In the genomic region with DNA sequence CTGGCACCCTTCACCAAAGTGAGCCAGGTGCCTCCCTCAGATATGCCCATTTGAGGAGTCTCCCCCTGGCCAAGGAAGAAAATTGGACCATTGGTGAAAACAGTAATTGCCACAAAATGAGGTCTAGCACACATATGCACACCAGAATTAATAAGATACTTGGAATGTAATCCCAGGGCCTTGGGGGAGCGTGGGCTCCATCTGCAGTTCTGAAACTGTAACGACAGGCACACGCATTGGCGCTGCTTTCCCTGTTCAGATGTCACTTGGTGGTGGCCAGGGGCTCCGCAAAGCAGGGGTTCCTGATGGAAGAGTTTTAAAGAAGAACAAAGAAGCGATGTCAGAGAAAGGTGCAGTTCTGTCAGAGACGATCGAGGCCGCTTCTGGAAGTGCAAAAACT, we compare ENCODE assay signal across 9 mouse cellular contexts. TPM values are rescaled to one million over a fixed set of nuclear protein-coding genes. Genes with fewer than 3 reads are reported as not detected.
DNase-seq lines count a peak whose midpoint lies in the region; ATAC-seq and TF ChIP-seq lines count a peak whose summit lies in the region.
"Had no signal": no experiment of that assay in that cellular context is flagged by ENCODE, and none has a peak within 500 bp of the region (broad histone marks: within the 10 kb centered on the region; RNA-seq: fewer than 3 reads in every experiment).

No protein-coding gene starts in this region.

- 66% methylated on average over 9 of the region's 9 CpGs for WGBS in forebrain, postnatal 0 days
- WGBS in forebrain, embryonic 10.5 days, result 72% methylated on average over 9 of the region's 9 CpGs
- 67% methylated on average over 9 of the region's 9 CpGs for WGBS in midbrain, embryonic 14.5 days
- WGBS in midbrain, embryonic 10.5 days, result 69% methylated on average over 9 of the region's 9 CpGs
- WGBS in limb, embryonic 10.5 days, result 79% methylated on average over 9 of the region's 9 CpGs

- intact Hi-C loops in gastrocnemius, postnatal 36 days (cut with DNase I), result no loop called here

- no peak overlapping the region for H3K9ac ChIP-seq in forebrain, postnatal 0 days
- no peak overlapping the region for H3K9ac ChIP-seq in midbrain, embryonic 14.5 days (replicated peaks; ENCODE audit: low read length)
- H3K9ac ChIP-seq: heart, embryonic 15.5 days had no signal

- H3K4me3 ChIP-seq in forebrain, postnatal 0 days (ENCODE audit: low read depth, low read length), result no peak overlapping the region
- no peak overlapping the region for H3K4me3 ChIP-seq in forebrain, embryonic 10.5 days
- H3K4me3 ChIP-seq in midbrain, embryonic 14.5 days (replicated peaks; ENCODE audit: low read depth, low read length), result no peak overlapping the region
- H3K4me3 ChIP-seq in midbrain, embryonic 10.5 days, result no peak overlapping the region
- no peak overlapping the region for H3K4me3 ChIP-seq in limb, embryonic 10.5 days
- H3K4me3 ChIP-seq: heart, embryonic 15.5 days had no signal

- peak; percentile 69; the same call in 1 of the 2 replicates for ATAC-seq in forebrain, postnatal 0 days
- ATAC-seq in midbrain, embryonic 14.5 days (ENCODE audit: low FRiP score, low TSS enrichment), result no peak

- H3K4me2 ChIP-seq in forebrain, postnatal 0 days (ENCODE audit: low read depth), result no peak overlapping the region
- no peak overlapping the region for H3K4me2 ChIP-seq in midbrain, embryonic 14.5 days (ENCODE audit: low read length)
- H3K4me2 ChIP-seq: heart, embryonic 15.5 days had no signal

- H3K4me1 ChIP-seq in forebrain, postnatal 0 days (ENCODE audit: insufficient read depth), result no peaks in the 10 kb centered on the region
- no peaks in the 10 kb centered on the region for H3K4me1 ChIP-seq in forebrain, embryonic 10.5 days
- H3K4me1 ChIP-seq in midbrain, embryonic 14.5 days (ENCODE audit: control insufficient read depth, insufficient read depth, low read length), result no peaks in the 10 kb centered on the region
- H3K4me1 ChIP-seq in midbrain, embryonic 10.5 days, result no peaks in the 10 kb centered on the region
- no peaks in the 10 kb centered on the region for H3K4me1 ChIP-seq in limb, embryonic 10.5 days
- H3K4me1 ChIP-seq: heart, embryonic 15.5 days had no signal

- no peaks in the 10 kb centered on the region for H3K27me3 ChIP-seq in forebrain, postnatal 0 days (ENCODE audit: insufficient read depth, low read length)
- no peaks in the 10 kb centered on the region for H3K27me3 ChIP-seq in forebrain, embryonic 10.5 days (ENCODE audit: poor library complexity, severe bottlenecking)
- H3K27me3 ChIP-seq in midbrain, embryonic 14.5 days (ENCODE audit: control insufficient read depth, insufficient read depth, low read length), result no peaks in the 10 kb centered on the region
- no peaks in the 10 kb centered on the region for H3K27me3 ChIP-seq in midbrain, embryonic 10.5 days (ENCODE audit: low read depth, poor library complexity, severe bottlenecking)
- no peaks in the 10 kb centered on the region for H3K27me3 ChIP-seq in limb, embryonic 10.5 days (ENCODE audit: low read depth, poor library complexity, severe bottlenecking)
- H3K27me3 ChIP-seq: heart, embryonic 15.5 days had no signal

- H3K9me3 ChIP-seq in forebrain, postnatal 0 days (ENCODE audit: low read length), result no peaks in the 10 kb centered on the region
- no peaks in the 10 kb centered on the region for H3K9me3 ChIP-seq in forebrain, embryonic 10.5 days
- no peaks in the 10 kb centered on the region for H3K9me3 ChIP-seq in midbrain, embryonic 14.5 days (ENCODE audit: control insufficient read depth, low read length)
- H3K9me3 ChIP-seq in midbrain, embryonic 10.5 days (replicated peaks), result no peaks in the 10 kb centered on the region
- H3K9me3 ChIP-seq in limb, embryonic 10.5 days (replicated peaks), result no peaks in the 10 kb centered on the region
- H3K9me3 ChIP-seq: heart, embryonic 15.5 days had no signal

- TF ChIP-seq CTCF in forebrain, postnatal 0 days (IDR thresholded peaks at IDR 0.05; ENCODE audit: low read depth), result peak; percentile 75

- no peak overlapping the region for H3K27ac ChIP-seq in forebrain, postnatal 0 days (ENCODE audit: low read depth, low read length)
- H3K27ac ChIP-seq in forebrain, embryonic 10.5 days, result no peak overlapping the region
- H3K27ac ChIP-seq in midbrain, embryonic 14.5 days (replicated peaks; ENCODE audit: low read depth, low read length), result no peak overlapping the region
- no peak overlapping the region for H3K27ac ChIP-seq in midbrain, embryonic 10.5 days (replicated peaks)
- H3K27ac ChIP-seq in limb, embryonic 10.5 days, result no peak overlapping the region
- H3K27ac ChIP-seq: heart, embryonic 15.5 days had no signal

- H3K36me3 ChIP-seq in forebrain, postnatal 0 days (ENCODE audit: insufficient read depth), result no peaks in the 10 kb centered on the region
- peaks cover 72% of the 10 kb centered on the region for H3K36me3 ChIP-seq in forebrain, embryonic 10.5 days (replicated peaks)
- 0 out of 2 replicates have a peak, but pooled peaks cover 16% of the 10 kb centered on the region for H3K36me3 ChIP-seq in midbrain, embryonic 14.5 days (ENCODE audit: control insufficient read depth, insufficient read depth, low read length)
- peaks cover 58% of the 10 kb centered on the region for H3K36me3 ChIP-seq in midbrain, embryonic 10.5 days
- H3K36me3 ChIP-seq in limb, embryonic 10.5 days, result peaks cover 81% of the 10 kb centered on the region

- peak; percentile 68 for DNase-seq in forebrain, postnatal 0 days
- no peak for DNase-seq in forebrain, embryonic 10.5 days (ENCODE audit: extremely low spot score, low spot score)
- peak; percentile 72 for DNase-seq in midbrain, embryonic 14.5 days
- no peak for DNase-seq in midbrain, embryonic 10.5 days (ENCODE audit: low spot score)
- peak; percentile 45 for DNase-seq in embryo, embryonic 10.5 days (ENCODE audit: low spot score)
- DNase-seq in limb, embryonic 10.5 days (ENCODE audit: low spot score), result peak; percentile 43
- no peak for DNase-seq in gastrocnemius, postnatal 10 days
- no peak for DNase-seq in gastrocnemius, postnatal 36 days

RNA-seq across cellular contexts. Expression of gene Synj2, which starts 17.8 kb away (rescaled TPM):
- total RNA-seq in forebrain, postnatal 0 days (2014; rRNA removed), result 6.7 and 6.8 TPM in 2 replicates
- polyA plus RNA-seq in forebrain, postnatal 0 days (2015; fragmentation: Nextera tagmentation; extraction: Ambion mirVana), result 1.8 and 3.6 TPM in 2 replicates
- polyA plus RNA-seq in forebrain, embryonic 10.5 days (2016; fragmentation: Nextera tagmentation; extraction: Ambion mirVana), result 0.90 and 1.1 TPM in 2 replicates
- polyA plus RNA-seq in midbrain, embryonic 14.5 days (2014; fragmentation: Nextera tagmentation; extraction: Ambion mirVana), result 0.57 and 1.2 TPM in 2 replicates
- polyA plus RNA-seq in midbrain, embryonic 10.5 days (2016; fragmentation: Nextera tagmentation; extraction: Ambion mirVana), result 0.88 and 1.3 TPM in 2 replicates
- polyA plus RNA-seq in limb, embryonic 10.5 days (2016; fragmentation: Nextera tagmentation; extraction: Ambion mirVana), result 0.75 and 1.1 TPM in 2 replicates
- 10 to 100 TPM; 30.0 to 31.4 TPM for total RNA-seq in gastrocnemius, postnatal 10 days (2021)
- 10 to 100 TPM; 27.2 to 47.5 TPM for total RNA-seq in gastrocnemius, postnatal 36 days (2021)

Comparison
In these comparisons a context has a peak if more than half of its experiments do, and no peak if none do; other contexts are left out.
1. DNase-seq: peak in forebrain, postnatal 0 days (single experiment), midbrain, embryonic 14.5 days (single experiment), embryo, embryonic 10.5 days (single experiment) and limb, embryonic 10.5 days (single experiment); none in forebrain, embryonic 10.5 days (single experiment), midbrain, embryonic 10.5 days (single experiment), gastrocnemius, postnatal 10 days (single experiment) and gastrocnemius, postnatal 36 days (0 of 2).